Mouse (Mus musculus): ENCODE results near the gene Klf1.

Gene Klf1

DNA sequence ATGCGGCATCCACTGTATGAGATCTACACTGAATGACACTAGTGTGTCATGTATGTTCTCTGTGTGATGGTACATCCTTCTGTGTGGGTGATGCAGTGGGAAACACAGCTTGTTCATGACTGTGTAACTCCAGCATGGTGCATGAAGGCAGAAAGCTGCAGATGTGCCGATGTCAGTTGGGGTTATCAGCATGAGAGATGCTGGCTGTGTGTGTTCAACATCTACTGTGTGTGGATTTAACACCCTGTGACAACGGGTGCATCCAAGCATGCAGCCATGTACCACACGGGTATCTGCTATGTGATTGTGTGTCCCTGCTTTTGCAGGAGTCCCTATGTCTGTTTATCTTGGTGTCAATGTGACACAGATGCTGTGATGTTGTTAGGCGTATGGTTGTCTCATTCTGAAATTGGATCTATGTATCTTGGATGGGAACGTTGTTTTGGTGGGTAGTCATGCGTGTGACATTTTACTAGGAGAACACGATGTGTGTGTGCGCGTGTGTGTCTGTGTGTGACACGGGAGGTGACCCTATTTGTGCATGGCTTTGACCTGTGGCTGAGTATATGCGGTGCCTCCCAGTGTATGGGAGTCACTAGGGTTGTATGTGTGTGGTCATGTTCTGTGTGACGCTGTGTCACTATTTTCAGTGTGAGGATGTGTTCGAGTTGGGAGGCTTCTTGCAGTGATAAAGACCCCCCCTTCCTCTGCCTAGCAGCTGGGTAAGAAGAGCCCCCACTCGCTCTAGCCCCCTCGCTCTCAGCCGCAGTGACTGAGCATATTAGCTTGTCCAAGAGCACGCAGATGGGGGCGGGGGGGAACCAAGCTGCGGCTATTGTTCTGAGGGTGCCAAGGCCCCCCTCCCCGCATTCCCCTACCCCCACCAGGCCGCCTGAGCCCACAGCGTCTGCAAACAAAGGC, 34.6 kb downstream of the Klf1 start:
- DNase-seq: peak in 1 of 2 experiments; percentile 15

DNA sequence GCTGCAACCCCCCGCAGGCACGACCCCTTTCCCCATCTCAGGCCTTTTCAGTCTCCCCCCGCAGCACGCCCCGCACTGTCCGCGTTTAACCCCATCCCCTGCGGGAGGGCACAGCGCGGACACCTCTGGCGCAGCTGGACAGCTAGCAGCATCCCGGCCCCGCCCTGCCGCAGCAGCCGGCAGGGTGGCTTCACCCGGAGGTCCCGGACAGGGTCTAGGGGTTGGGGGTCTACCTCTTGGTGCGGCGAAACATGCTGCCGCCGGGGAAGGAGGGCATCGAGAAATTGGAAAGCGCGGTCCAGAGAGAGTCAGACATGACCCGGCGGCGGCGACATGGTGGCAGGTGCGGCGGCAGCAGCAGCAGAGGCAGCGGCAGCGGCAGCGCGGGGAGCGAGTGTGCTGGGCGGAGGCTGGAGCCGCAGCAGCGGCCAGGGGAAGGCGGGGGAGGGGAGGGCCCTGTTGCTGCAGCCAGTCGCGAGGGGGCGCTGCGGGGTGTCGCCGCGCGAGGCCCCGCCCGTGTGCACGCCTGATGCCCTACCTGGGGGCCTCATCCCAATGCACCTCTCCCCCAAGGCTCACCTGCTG, 35.3 kb downstream of the Klf1 start, which contains the start of gene Mast1:
TSS of gene Mast1 (minus strand) at position 398 of the 585 bp plus-strand sequence.
- DNase-seq: peak; percentile 84 to 86

DNA sequence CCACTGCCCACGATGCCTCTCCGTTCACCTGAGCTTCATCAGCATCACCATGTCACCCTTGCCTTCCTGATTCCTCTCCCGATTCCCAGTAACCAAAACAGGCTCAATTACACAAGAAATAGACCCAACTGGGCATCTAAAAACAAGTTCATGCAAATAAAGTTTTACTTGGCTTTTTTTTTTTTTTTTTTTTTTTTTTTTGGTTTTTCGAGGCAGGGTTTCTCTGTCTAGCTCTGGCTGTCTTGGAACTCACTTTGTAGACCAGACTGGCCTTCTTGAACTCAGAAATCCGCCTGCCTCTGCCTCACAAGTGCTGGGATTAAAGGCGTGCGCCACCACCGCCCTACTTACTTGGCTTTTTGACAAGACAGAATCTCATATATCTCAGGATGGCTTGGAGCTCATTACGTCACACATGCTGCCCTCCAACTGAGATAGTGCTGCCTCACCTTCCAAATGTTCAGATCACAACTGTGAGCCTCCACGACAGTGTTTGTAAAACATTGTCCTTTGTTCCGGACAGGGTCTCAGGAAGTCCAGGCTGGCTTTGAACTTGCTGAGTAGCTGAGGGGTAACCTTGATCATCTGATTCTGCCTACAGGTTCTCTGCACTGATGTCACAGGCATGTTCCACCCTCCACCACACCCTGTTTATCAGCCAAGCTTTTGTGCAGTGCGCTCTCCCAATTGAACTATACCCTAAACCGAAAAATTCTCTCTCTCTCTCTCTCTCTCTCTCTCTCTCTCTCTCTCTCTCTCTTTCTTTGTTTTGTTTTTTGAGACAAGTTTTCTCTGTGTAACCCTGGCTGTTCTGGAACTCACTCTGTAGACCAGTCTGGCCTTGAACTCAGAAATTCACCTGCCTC, 36.1 kb downstream of the Klf1 start:
- DNase-seq: no peak

DNA sequence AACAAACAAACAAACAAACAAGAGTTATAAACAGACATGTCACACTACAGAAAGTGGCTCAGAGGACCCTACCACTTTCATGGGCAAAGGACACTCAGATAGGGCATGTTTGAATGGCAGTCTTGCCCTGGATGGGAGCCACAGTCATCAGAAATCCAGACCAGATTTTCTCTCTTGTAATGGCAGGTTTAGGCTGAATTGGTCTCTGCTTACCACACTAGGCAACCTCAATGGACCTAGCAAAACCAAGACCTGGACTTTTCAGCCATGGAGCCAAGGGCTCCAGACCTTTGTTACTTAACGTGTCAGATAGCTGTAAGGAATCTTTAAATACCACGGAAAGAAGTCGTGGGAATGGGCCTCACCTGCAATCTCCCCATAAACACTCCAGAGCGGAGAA, 42.0 kb downstream of the Klf1 start:
- no peak for DNase-seq

DNA sequence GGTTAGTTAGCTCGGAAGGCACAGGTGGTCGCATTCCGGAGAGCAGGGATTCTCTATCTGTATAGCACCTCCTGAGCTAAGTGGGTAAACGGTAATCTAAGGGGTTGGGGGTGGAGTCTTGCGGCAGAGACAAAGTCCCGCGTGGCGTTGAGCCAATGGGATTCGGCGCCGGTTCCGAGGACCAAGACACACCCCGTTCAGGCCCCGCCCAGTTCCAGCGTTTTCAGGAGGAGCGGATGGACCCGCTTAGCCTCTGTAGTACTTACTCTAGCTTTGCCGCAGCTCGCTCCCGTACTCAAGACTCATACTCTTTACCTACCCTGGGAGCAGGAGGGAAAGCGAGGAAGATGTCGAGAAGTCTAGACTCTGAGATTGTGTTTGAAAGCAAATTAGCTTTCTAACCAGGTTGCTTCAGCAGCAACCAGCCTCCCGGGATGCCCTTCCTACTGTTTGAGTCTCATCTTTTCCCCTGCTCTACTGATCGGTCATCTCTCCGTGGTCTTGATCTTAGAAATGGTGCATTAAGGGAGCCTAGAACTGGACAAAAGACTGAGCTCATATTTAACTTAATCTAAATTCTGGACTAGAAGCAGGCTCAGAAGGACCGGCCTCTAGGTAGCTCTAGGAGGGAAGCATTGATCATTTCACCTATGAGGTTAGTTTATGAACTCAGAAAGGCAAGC, 42.9 kb downstream of the Klf1 start:
- peak; percentile 52 to 54 for DNase-seq

DNA sequence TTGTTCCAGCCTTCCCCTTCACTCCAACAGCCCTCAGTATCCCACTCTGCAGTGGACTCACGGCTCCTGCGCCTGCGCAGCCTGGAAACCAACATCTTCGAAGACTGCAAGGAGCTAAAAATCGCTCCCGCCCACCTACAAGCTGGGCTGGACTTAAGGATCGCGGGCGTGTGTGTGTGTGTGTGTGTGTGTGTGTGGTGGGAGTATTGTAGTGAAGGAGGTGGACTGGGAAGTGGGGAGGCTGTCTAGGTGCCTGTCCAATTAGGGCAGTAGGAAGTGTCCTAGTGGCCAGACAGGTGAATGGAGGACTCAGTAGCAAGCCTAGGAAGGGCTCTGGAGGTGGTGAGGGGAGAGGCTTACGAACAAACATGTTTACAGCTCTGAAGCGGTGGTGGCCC, 43.5 kb downstream of the Klf1 start:
- DNase-seq: peak in 1 of 2 experiments; percentile 18

DNA sequence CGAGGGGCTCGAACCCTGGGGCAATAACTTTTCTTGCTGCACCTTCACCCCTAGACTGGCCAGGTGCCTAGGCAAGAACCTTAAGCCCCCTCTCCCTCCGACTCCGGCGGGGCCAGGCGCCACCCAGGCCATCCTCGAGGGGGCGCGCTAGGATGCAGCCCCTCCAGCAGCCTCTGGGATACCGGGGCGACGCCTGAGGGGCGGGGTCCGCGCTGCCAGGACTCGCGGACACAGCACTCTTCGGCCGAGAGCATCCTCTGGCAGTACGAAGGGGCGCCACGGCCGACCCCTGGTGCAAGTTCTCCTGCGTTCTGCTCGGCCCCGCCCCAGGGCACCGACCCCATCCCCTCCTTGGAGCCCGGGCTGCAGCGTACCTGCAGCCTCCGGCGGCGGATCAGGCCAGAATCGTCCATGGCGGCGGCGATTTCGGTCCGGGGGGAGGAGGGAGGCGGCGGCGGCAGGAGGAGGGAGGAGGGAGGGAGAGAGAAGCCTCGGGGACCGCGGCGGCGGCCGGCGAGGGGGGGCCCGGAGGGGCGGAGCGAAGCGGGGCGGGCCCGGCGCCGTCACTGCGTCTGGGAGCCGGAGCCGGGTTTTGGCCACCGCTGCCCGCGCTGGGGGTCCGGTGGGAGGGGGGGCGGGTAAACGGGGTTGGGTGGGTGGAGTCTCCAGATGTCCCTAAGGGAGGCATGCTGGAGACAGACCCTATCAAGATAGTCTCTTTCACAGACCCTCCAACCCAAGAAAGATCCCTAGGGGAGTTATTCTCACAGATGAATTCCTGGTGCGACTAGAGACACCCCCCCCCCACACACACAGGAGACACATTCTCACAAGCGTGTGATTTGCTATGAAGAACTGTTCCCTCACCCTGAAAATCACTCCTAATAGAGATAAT, 44.2 kb downstream of the Klf1 start:
- peak; percentile 50 to 52 for DNase-seq

DNA sequence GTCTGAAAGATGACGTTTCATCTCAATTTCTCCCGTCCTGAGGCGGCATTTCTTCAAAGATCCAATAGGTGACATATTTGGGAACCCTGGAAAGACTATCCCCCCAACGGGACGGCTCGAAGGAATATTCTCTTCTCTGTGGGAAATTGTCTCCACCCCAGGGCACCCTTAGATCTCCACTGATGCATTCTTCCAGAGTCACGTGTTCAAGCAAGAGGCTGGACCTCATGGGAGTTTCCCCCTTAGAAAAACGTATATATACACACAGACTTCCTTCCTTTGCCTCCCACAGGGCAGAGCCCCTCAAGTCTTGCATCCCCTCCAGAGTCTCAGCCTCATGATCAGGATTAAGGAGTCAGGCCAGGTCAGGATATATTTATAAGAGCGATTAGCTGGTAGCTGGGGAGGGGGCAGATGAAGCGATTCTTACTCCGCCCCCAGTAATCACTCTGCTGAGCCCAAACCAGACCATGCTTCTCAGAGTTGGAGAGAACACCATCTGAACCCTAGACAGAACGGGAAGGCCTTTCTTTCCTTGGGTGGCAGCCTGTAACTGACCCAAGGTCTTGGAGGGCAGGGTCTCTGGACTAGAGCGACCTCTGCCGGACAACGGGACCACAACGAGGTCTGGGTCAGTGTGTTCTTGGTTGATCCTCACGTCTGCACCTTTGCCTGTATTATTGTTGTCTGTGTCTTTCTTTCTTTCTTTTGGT, 45.0 kb downstream of the Klf1 start, which contains the start of gene Rtbdn:
TSS of gene Rtbdn (plus strand) at position 464 of the 713 bp plus-strand sequence.
- DNase-seq: peak in 1 of 2 experiments; percentile 25

DNA sequence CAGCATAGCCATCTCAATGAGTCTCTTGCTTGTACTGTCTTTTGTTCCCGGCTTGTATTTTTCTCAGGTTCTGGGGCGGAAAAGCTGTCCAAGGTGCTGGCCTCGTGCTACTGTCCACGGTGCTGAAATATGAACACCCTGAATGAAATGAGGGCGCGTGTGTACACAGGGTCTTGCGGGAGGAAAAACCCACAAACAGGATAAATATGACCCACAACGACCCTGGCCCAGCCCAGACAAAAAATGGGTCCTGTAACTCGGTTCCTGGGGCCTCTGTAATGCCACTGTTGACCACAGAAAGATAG, 45.5 kb downstream of the Klf1 start:
- peak; percentile 62 to 67 for DNase-seq

DNA sequence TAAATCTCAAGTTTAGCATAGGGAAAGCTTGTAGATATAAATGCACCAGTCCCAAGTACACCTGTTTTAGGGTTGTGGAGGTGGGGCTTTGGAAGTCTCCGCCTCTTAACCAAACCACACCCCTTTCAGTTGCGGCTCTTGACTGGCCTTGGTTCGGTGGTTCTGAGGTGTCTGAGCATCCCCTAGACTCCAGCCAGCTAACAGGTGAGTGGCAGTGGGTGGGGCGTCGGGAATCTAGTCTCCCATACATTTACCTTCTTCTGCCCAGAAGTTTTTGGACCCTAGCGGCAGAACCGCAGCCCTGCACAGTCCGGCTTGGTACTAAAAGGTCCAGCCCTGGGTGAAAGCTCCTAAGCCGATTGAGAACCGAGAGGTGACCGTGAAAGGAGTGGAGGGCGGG, 48.0 kb downstream of the Klf1 start:
- DNase-seq: peak; percentile 27 to 33

DNA sequence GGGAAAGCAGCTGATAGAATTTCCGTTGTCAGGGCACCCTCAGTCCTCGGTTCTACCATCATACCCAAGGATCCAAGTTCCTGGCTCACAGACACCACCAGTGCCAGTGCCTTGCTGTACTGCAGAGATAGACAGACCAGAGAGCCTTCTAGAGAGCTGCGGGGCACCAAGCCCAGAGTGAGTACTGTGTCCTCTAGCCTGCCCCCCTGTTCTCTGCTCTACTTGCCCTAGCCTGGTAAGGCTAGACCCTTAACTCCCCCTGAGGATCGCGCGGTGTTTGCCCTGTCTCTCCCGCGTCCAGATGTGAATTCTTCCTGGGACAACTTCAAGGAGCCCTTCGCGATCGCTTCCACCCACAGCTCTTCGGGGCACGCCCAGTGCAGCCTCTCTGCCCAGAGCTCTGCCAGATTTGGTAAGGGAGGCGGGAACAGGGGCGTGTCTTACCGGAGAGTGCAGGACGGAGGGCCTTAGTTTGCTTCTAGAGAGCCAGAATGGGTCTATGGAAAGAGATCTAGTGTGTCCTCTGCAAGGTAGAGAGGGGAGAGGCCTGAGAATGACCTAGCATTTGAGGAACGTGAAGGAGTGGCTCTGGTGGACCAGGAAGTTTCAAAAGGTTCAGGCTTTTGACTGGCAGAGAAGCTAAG, 51.0 kb downstream of the Klf1 start:
- no peak for DNase-seq
